Mouse (Mus musculus) CD4-positive helper T cell, adult 2 months (primary cell): Measurements from ENCODE around the gene Myh9.
"Not testable (repeated sequence)": the region's sequence is repeated elsewhere in the genome, so short reads cannot be mapped to it uniquely, and the experiment has no call there.

ENCODE experiments used
- DNase-seq: peaks from one replicate; pipeline ENCODE4 v3.0.0-alpha.2; 2012; ENCODE audit warnings: low read depth, missing footprints, low spot score

The Myh9 gene

DNA sequence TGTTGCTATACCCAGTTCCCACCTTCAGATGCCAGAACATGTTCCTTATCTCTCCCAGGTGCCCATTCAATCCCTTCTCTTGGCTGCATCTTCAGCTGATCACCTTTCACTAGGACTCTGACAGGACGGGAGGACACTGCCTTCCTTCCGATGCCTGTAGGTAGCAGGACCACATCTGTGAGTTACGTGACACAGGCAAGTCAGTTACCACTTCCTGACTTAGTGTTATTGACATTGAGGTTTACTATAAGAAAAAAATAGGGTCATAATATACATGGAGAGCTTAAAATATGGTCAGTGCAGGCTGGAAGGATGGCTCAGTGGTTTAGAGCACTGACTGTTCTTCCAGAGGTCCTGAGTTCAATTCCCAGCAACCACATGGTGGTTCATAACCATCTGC, 120.5 kb downstream of the Myh9 start:
- not testable (repeated sequence) for DNase-seq

- not testable (repeated sequence) for DNase-seq
Measured at GRCm38 (mm10) chr15:77718240-77718639, 123.7 kb downstream of the Myh9 start.
